Mouse (Mus musculus) testis, adult 2 months (tissue): ENCODE measurements around the gene Tomm34. TPM values are rescaled to one million over a fixed set of nuclear protein-coding genes. Genes with fewer than 3 reads are reported as not detected.
A peak's percentile ranks its signal among the peaks of the same experiment; 100 is the strongest.

Experiments
- H3K27ac ChIP-seq: fragments of 200-500 bp; 2 replicates; pipeline ENCODE4 v1.5.1; 2012; ENCODE audit warnings: low read depth, low read length; ENCODE audit not compliant: control insufficient read depth, insufficient read depth
- H3K27me3 ChIP-seq: fragments of 200-500 bp; 2 replicates; pipeline ENCODE4 v1.6.1; 2012; ENCODE audit warnings: mild to moderate bottlenecking, low read length, moderate library complexity; ENCODE audit not compliant: control insufficient read depth, insufficient read depth
- H3K36me3 ChIP-seq: fragments of 200-500 bp; 2 replicates; pipeline ENCODE4 v1.6.1; 2012; ENCODE audit warnings: mild to moderate bottlenecking, low read length; ENCODE audit not compliant: control insufficient read depth, insufficient read depth
- H3K4me1 ChIP-seq: fragments of 200-500 bp; 2 replicates; pipeline ENCODE4 v1.6.1; 2012; ENCODE audit warnings: low read length; ENCODE audit not compliant: control insufficient read depth, insufficient read depth
- H3K4me3 ChIP-seq: fragments of 200-500 bp; 2 replicates; pipeline ENCODE4 v1.5.1; 2012; ENCODE audit warnings: low read depth, mild to moderate bottlenecking, low read length, moderate library complexity, mixed read lengths; ENCODE audit not compliant: control insufficient read depth
- CTCF ChIP-seq: fragments of 200-500 bp; IDR thresholded peaks from 2 replicates; pipeline ENCODE4 v1.5.1; 2012; ENCODE audit warnings: low read depth, mild to moderate bottlenecking, inconsistent platforms, low read length, moderate library complexity; ENCODE audit not compliant: control insufficient read depth, insufficient read depth, insufficient replicate concordance
- POLR2A ChIP-seq: fragments of 200-500 bp; IDR thresholded peaks from 2 replicates; pipeline ENCODE4 v1.6.1; 2012; ENCODE audit warnings: low read depth, mild to moderate bottlenecking, inconsistent platforms, low read length, moderate library complexity; ENCODE audit not compliant: control insufficient read depth
- polyA plus RNA-seq: library from polyadenylated mRNA; depleted of rRNA; stranded (reverse); fragments of >200 nt; gene quantifications from 2 replicates; pipeline ENCODE4 v1.2.3, GENCODE M21; 2012

The Tomm34 gene
- polyA plus RNA-seq, 1 experiment, result 48.8 TPM

DNA sequence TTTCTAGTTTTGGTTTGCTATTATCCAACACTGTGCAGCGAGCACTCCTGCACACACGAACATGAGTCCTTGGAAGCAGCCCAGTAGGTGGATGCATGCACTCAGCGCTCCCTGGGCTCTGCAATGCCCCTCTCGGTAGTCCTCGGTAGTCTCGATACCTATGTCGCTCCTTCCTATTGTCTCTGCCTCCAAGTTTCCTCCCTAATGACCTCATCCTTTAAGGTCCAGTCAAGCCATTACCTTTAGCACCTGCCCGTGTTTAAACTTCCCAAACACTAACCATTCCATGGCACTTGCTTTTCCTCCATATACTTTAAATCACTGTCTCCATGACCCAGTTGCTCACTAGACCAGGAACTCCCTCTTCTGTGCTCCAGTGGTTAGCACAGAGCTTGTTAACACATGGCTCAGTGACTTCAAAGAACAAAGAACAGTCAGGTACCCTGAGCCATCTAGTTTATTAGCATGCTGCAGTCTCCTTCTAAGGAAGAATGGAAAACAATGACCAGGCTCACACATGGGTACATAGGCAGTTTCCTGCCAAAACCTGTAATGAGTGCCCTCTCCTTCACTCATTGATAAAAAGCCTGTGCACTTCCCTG lies 11.2 kb downstream of the Tomm34 start:
- Histone ChIP-seq H3K27ac (peak overlapping the region; percentile 59), H3K4me1 (no peaks in the 10 kb centered on the region), H3K4me3 (peak overlapping the region; percentile 88), H3K36me3 (peaks cover 8% of the 10 kb centered on the region), H3K27me3 (no peaks in the 10 kb centered on the region)
- TF ChIP-seq POLR2A (no peak), CTCF (no peak)

DNA sequence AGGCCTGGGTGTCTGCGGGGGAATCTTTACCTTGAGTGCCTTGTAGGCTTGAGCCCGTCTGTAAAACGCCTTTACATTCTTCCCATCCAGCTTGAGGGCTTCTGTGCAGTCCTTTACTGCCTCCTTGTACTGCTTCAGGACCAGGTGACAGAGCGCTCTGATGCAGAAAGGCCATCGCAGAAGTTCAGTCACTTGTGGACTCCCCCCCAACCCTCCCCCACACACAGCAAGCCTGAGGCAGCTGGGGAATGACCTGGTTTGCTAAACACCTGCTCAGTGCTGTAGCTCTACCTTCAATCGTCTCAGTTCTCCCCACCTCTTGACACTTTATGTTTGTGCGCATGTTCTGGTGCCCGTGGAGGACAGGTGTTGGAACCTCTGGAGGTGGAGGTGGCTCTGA lies 16.3 kb downstream of the Tomm34 start:
- TF ChIP-seq POLR2A, result no peak
- no peak for TF ChIP-seq CTCF
- peaks cover 3% of the 10 kb centered on the region for H3K4me1 ChIP-seq
- H3K27me3 ChIP-seq, result no peaks in the 10 kb centered on the region
- H3K4me3 ChIP-seq, result no peak overlapping the region
- no peak overlapping the region for H3K27ac ChIP-seq
- peaks cover 3% of the 10 kb centered on the region for H3K36me3 ChIP-seq

DNA sequence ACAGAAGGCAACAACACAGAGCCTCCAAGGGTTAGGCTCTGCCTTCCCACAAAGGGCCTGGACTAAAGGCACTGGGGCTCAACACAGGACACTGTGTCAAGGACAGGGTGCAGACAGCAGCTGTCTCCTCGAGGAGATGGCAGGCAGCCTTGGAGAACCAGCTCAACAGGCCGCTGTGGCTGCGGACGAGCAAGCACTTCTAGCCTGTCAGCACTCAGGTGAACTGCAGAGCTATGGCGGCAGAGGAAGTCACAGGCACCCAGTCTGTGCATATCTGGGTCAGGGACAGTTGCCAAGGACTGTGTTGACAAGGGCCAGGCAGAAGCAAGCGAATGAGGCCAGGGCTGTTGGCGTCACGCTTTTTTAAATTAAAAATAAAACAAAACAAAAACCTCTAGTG lies 17.2 kb downstream of the Tomm34 start:
- peaks cover 2% of the 10 kb centered on the region for H3K36me3 ChIP-seq
- peak overlapping the region; percentile 84 for H3K27ac ChIP-seq
- TF ChIP-seq CTCF (0 out of 2 replicates have a peak, but pooled peaks have one; percentile 2), POLR2A (no peak)
- H3K4me3 ChIP-seq, result no peak overlapping the region
- peaks cover 3% of the 10 kb centered on the region for H3K4me1 ChIP-seq
- H3K27me3 ChIP-seq, result no peaks in the 10 kb centered on the region

DNA sequence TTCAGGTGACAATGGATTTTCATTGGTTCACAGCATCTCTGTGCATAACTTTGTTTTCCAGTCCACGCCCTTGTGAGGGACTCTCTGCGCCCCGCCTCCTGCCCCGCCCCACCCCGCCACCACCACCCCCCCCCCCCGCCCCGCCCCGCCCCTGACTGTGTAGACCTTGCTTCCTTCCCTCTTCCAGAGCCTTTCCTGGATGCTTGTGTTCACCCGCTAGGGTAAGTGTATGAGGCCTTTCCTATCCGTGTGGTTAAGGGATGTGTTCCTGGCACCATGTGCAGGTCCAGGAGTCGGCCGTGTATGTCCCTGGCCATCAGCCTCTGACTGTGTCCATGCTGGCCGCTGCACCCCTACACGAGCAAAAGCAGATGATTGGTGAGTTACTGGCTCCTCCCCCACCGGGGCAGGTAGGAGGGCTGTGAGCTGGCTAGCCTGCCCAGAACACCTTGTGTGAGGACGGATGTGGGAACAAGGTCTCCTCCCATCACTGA lies 23.7 kb downstream of the Tomm34 start:
- Histone ChIP-seq H3K27me3 (no peaks in the 10 kb centered on the region), H3K36me3 (no peaks in the 10 kb centered on the region), H3K4me1 (peaks cover 3% of the 10 kb centered on the region), H3K4me3 (peak overlapping the region; percentile 21), H3K27ac (no peak overlapping the region)
- TF ChIP-seq POLR2A, result no peak
- TF ChIP-seq CTCF, result no peak

DNA sequence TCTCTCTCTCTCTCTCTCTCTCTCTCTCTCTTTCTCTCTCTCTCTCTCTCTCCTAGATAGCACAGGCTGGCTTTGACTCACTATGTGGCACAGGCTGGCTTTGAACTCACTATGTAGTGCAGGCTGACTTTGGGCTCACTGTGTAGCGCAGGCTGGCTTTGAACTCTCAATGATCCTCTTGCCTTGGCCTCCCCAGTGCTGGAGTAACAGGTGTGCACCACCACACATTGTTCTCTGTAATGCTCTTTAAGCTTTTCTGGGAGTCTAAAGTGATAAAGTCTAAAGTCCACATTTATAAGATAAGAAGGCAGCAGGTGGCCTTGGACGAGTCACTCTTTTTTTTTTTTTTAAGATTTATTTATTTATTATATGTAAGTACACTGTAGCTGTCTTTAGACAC lies 29.4 kb downstream of the Tomm34 start:
- H3K27me3 ChIP-seq, result no peaks in the 10 kb centered on the region
- TF ChIP-seq POLR2A, result no peak
- no peak for TF ChIP-seq CTCF
- H3K4me1 ChIP-seq, result no peaks in the 10 kb centered on the region
- no peak overlapping the region for H3K4me3 ChIP-seq
- no peaks in the 10 kb centered on the region for H3K36me3 ChIP-seq
- H3K27ac ChIP-seq, result no peak overlapping the region

DNA sequence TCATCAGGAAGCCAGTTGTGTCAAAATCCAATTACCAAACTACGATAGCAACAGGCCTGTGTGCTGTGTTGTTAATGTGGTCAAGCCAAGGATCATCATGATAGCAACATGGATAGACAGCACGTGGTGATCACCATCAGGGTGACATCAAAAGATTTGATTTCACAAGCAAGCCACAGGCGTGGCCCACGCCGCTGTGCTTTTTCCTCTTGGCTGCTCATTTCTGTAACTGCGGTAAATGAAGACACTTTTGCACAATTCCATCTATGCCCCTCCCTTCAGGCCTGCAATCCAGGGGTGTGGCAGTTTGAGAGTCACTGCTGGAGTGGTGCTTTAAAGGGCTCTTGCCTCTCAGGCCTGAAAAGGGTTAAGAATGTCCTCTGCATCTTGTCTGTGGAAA lies 30.0 kb downstream of the Tomm34 start:
- H3K27me3 ChIP-seq, result no peaks in the 10 kb centered on the region
- no peak overlapping the region for H3K4me3 ChIP-seq
- no peak for TF ChIP-seq POLR2A
- TF ChIP-seq CTCF, result no peak
- no peaks in the 10 kb centered on the region for H3K4me1 ChIP-seq
- H3K27ac ChIP-seq, result no peak overlapping the region
- H3K36me3 ChIP-seq, result no peaks in the 10 kb centered on the region

DNA sequence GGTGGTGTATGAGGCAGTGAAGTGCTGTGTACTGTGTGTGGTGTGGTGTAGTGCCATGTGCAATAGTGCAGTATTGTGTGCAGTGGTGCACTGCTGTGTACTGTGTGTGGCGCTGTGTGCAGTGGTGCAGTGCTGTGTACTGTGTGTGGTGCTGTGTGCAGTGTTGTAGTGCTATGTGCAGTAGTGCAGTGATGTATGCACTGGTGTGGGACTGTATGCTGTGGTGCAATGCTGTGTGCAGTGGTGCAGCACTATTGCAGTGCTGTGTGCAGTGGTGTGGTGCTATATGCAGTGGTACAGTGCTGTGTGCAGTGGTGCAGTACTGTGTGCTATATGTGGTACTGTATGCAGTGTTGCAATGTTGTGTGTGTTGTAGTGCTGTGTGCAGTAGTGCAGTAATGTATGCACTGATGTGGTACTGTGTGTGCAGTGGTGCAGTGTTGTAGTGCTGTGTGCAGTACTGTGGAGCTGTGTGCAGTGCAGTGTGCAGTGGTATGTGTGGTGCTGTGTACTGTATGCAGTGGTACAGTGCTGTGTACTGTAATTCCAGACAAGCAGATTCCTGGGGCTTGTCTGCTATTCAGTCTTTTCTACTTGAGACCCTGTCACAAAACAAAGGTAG lies 32.5 kb downstream of the Tomm34 start:
- no peaks in the 10 kb centered on the region for H3K27me3 ChIP-seq
- H3K4me1 ChIP-seq, result no peaks in the 10 kb centered on the region
- no peaks in the 10 kb centered on the region for H3K36me3 ChIP-seq
- no peak overlapping the region for H3K4me3 ChIP-seq
- no peak overlapping the region for H3K27ac ChIP-seq
- TF ChIP-seq POLR2A (no peak), CTCF (no peak)
